21 mouse cellular contexts compared by ENCODE assay signal in genomic region chr6:72278835-72279234, GRCm38 (mm10). TPM values are rescaled to one million over a fixed set of nuclear protein-coding genes. Genes with fewer than 3 reads are reported as not detected.
A peak's percentile ranks its signal among the peaks of the same experiment; 100 is the strongest.
DNase-seq lines count a peak whose midpoint lies in the region; ATAC-seq and TF ChIP-seq lines count a peak whose summit lies in the region.
"Had no signal": no experiment of that assay in that cellular context is flagged by ENCODE, and none has a peak within 500 bp of the region (broad histone marks: within the 10 kb centered on the region; RNA-seq: fewer than 3 reads in every experiment).

No protein-coding gene starts in this region.

- no peak for ATAC-seq in heart, embryonic 12.5 days (ENCODE audit: insufficient number of reproducible peaks, low FRiP score)
- no peak for ATAC-seq in lung, embryonic 16.5 days (ENCODE audit: low read depth)
- no peak for ATAC-seq in liver, postnatal 0 days
- ATAC-seq in inflammation-experienced regulatory T-cells, adult 6 months: no peak
- ATAC-seq: forebrain, embryonic 13.5 days; midbrain, embryonic 15.5 days had no signal

- no peak for TF ChIP-seq EP300 in liver, postnatal 0 days (IDR thresholded peaks at IDR 0.05; ENCODE audit: low read depth)

- WGBS in heart, embryonic 12.5 days: 61% methylated on average over 4 of the region's 4 CpGs
- 65% methylated on average over 4 of the region's 4 CpGs for WGBS in lung, embryonic 16.5 days
- 33% methylated on average over 4 of the region's 4 CpGs for WGBS in liver, postnatal 0 days (ENCODE audit: insufficient replicate concordance)

- H3K4me2 ChIP-seq in heart, embryonic 12.5 days: no peak overlapping the region
- no peak overlapping the region for H3K4me2 ChIP-seq in lung, embryonic 16.5 days (ENCODE audit: low read depth, low read length)
- no peak overlapping the region for H3K4me2 ChIP-seq in liver, postnatal 0 days (ENCODE audit: low read depth, low read length)
- H3K4me2 ChIP-seq: forebrain, embryonic 13.5 days; limb, embryonic 12.5 days; midbrain, embryonic 15.5 days had no signal

- no peak for DNase-seq in heart, adult 8-10 months (ENCODE audit: low spot score)
- DNase-seq in lung, adult 18-20 months: no peak
- peak; percentile 48 for DNase-seq in c-Kit-negative CD71-positive TER-119-positive erythroid progenitor cells, embryonic 14.5 days (ENCODE audit: low read depth, low spot score)
- DNase-seq in liver, postnatal 0 days: no peak
- DNase-seq: cerebellum, adult 2 months; kidney, adult 9 months; lung, postnatal 4 days; right cerebral cortex, postnatal 14 days had no signal

- no peaks in the 10 kb centered on the region for H3K36me3 ChIP-seq in heart, embryonic 12.5 days
- H3K36me3 ChIP-seq in lung, embryonic 16.5 days (ENCODE audit: control insufficient read depth, insufficient read depth, low read length): no peaks in the 10 kb centered on the region
- H3K36me3 ChIP-seq in liver, postnatal 0 days (replicated peaks; ENCODE audit: insufficient read depth, low read length): no peaks in the 10 kb centered on the region
- H3K36me3 ChIP-seq: limb, embryonic 12.5 days; midbrain, embryonic 15.5 days had no signal

- H3K9me3 ChIP-seq in heart, embryonic 12.5 days (replicated peaks): no peaks in the 10 kb centered on the region
- H3K9me3 ChIP-seq in lung, embryonic 16.5 days (ENCODE audit: control insufficient read depth, low read length): no peaks in the 10 kb centered on the region; the same call in 1 of the 2 replicates
- no peaks in the 10 kb centered on the region for H3K9me3 ChIP-seq in liver, postnatal 0 days (ENCODE audit: low read length)
- H3K9me3 ChIP-seq: forebrain, embryonic 13.5 days; limb, embryonic 12.5 days; midbrain, embryonic 15.5 days had no signal

- no peak overlapping the region for H3K9ac ChIP-seq in heart, embryonic 12.5 days
- no peak overlapping the region for H3K9ac ChIP-seq in lung, embryonic 16.5 days (ENCODE audit: low read length)
- H3K9ac ChIP-seq in liver, postnatal 0 days (replicated peaks): peak overlapping the region; percentile 22; the same call in 1 of the 2 replicates
- H3K9ac ChIP-seq: forebrain, embryonic 13.5 days; limb, embryonic 12.5 days; midbrain, embryonic 15.5 days had no signal

- peaks cover 34% of the 10 kb centered on the region for H3K4me1 ChIP-seq in heart, embryonic 12.5 days (replicated peaks)
- H3K4me1 ChIP-seq in lung, embryonic 16.5 days (replicated peaks; ENCODE audit: control insufficient read depth, insufficient read depth, low read length): peaks cover 30% of the 10 kb centered on the region
- H3K4me1 ChIP-seq in liver, postnatal 0 days (ENCODE audit: insufficient read depth): peaks cover 56% of the 10 kb centered on the region
- H3K4me1 ChIP-seq: forebrain, embryonic 13.5 days; limb, embryonic 12.5 days; midbrain, embryonic 15.5 days had no signal

- H3K27me3 ChIP-seq in heart, embryonic 12.5 days (replicated peaks): no peaks in the 10 kb centered on the region
- no peaks in the 10 kb centered on the region for H3K27me3 ChIP-seq in lung, embryonic 16.5 days (ENCODE audit: control insufficient read depth, insufficient read depth, low read depth, low read length)
- no peaks in the 10 kb centered on the region for H3K27me3 ChIP-seq in liver, postnatal 0 days (ENCODE audit: insufficient read depth, low read length)
- H3K27me3 ChIP-seq: forebrain, embryonic 13.5 days; limb, embryonic 12.5 days; midbrain, embryonic 15.5 days had no signal

- peak overlapping the region; percentile 90; the same call in 1 of the 2 replicates for H3K27ac ChIP-seq in heart, embryonic 12.5 days (ENCODE audit: poor library complexity, severe bottlenecking)
- H3K27ac ChIP-seq in lung, embryonic 16.5 days (ENCODE audit: low read length): peak overlapping the region; percentile 99
- H3K27ac ChIP-seq in liver, postnatal 0 days (ENCODE audit: low read depth): peak overlapping the region; percentile 85
- H3K27ac ChIP-seq: forebrain, embryonic 13.5 days; layer of hippocampus, adult 2 months; left cerebral cortex, adult 2 months; limb, embryonic 12.5 days; midbrain, embryonic 15.5 days had no signal

- TF ChIP-seq CTCF in liver, postnatal 0 days (IDR thresholded peaks at IDR 0.05; ENCODE audit: low read depth): no peak

- no peak overlapping the region for H3K4me3 ChIP-seq in heart, embryonic 12.5 days
- H3K4me3 ChIP-seq in lung, embryonic 16.5 days (ENCODE audit: low read length): no peak overlapping the region
- H3K4me3 ChIP-seq in liver, postnatal 0 days (ENCODE audit: low read depth, low read length): no peak overlapping the region
- H3K4me3 ChIP-seq: forebrain, embryonic 13.5 days; layer of hippocampus, adult 2 months; left cerebral cortex, adult 2 months; limb, embryonic 12.5 days; midbrain, embryonic 15.5 days had no signal

RNA-seq across cellular contexts. Expression of gene Sftpb, which starts 25.6 kb away (rescaled TPM):
- not detected in 2 replicates for polyA plus RNA-seq in heart, embryonic 12.5 days (2016; fragmentation: Nextera tagmentation; extraction: Ambion mirVana)
- under 1 TPM in 1 of 4 experiments, not detected in 3; 0.23 TPM for total RNA-seq in heart, adult 8-10 months (2022)
- 275 and 324 TPM in 2 replicates for polyA plus RNA-seq in lung, embryonic 16.5 days (2015; fragmentation: Nextera tagmentation; extraction: Ambion mirVana)
- polyA plus RNA-seq in liver, postnatal 0 days (2015; fragmentation: Nextera tagmentation; extraction: Ambion mirVana): 0.16 and 0.20 TPM in 2 replicates
- not detected for polyA plus RNA-seq in inflammation-experienced regulatory T-cells, adult 6 months (2017; shearing (Covaris generic))
- total RNA-seq: adrenal gland, adult 18-20 months; granulocyte monocyte progenitor cell, adult 5-6 weeks; layer of hippocampus, adult 2 months; left cerebral cortex, adult 2 months had no signal
- polyA plus RNA-seq: C2C12; cerebellum, adult 2 months; cortical plate, adult 2 months; embryonic facial prominence, embryonic 14.5 days; forebrain, embryonic 13.5 days; limb, embryonic 12.5 days had no signal

RNA-seq across cellular contexts. Expression of gene Atoh8, which starts 43.5 kb away (rescaled TPM):
- 14.1 and 14.9 TPM in 2 replicates for polyA plus RNA-seq in heart, embryonic 12.5 days (2016; fragmentation: Nextera tagmentation; extraction: Ambion mirVana)
- total RNA-seq in heart, adult 8-10 months (2022): 10 to 100 TPM in 2 of 4 experiments, 1 to 10 TPM in 2; 9.6 to 10.9 (median 10.1) TPM
- polyA plus RNA-seq in lung, embryonic 16.5 days (2015; fragmentation: Nextera tagmentation; extraction: Ambion mirVana): 32.2 and 35.3 TPM in 2 replicates
- polyA plus RNA-seq in liver, postnatal 0 days (2015; fragmentation: Nextera tagmentation; extraction: Ambion mirVana): 0.96 and 1.3 TPM in 2 replicates
- not detected for polyA plus RNA-seq in inflammation-experienced regulatory T-cells, adult 6 months (2017; shearing (Covaris generic))
- total RNA-seq: granulocyte monocyte progenitor cell, adult 5-6 weeks had no signal

Comparison
In these comparisons a context has a peak if more than half of its experiments do, and no peak if none do; other contexts are left out.
1. RNA of gene Sftpb, which starts 25.6 kb away (polyA plus RNA-seq): 275 to 324 TPM in lung, embryonic 16.5 days; 0.16 to 0.20 TPM in liver, postnatal 0 days, not detected in heart, embryonic 12.5 days and not detected in inflammation-experienced regulatory T-cells, adult 6 months; every median in the first group is over 100 times any median in the second.
2. Peak in every context shown above with its lines, with median percentiles within 50 percentile points of each other: H3K27ac ChIP-seq.